ENCODE assay signal across 28 mouse cellular contexts in genomic region chr9:48423256-48423655, GRCm38 (mm10). TPM values are rescaled to one million over a fixed set of nuclear protein-coding genes. Genes with fewer than 3 reads are reported as not detected.
DNase-seq lines count a peak whose midpoint lies in the region; ATAC-seq lines count a peak whose summit lies in the region.
"Had no signal": no experiment of that assay in that cellular context is flagged by ENCODE, and none has a peak within 500 bp of the region (broad histone marks: within the 10 kb centered on the region; RNA-seq: fewer than 3 reads in every experiment).

No protein-coding gene starts in this region.

- H3K9ac ChIP-seq in liver, embryonic 16.5 days (ENCODE audit: low read depth, low read length) = no peak overlapping the region
- H3K9ac ChIP-seq in liver, embryonic 11.5 days (ENCODE audit: low read depth, low read length) = no peak overlapping the region
- H3K9ac ChIP-seq: forebrain, postnatal 0 days; heart, embryonic 15.5 days; hindbrain, embryonic 15.5 days; kidney, embryonic 15.5 days; limb, embryonic 15.5 days; lung, embryonic 15.5 days; neural tube, embryonic 13.5 days had no signal

- no peaks in the 10 kb centered on the region for H3K4me1 ChIP-seq in liver, embryonic 16.5 days (ENCODE audit: control insufficient read depth, low read depth, low read length)
- no peaks in the 10 kb centered on the region for H3K4me1 ChIP-seq in liver, embryonic 11.5 days (replicated peaks; ENCODE audit: control insufficient read depth, insufficient read depth, low read length)
- H3K4me1 ChIP-seq: embryonic facial prominence, embryonic 10.5 days; heart, embryonic 15.5 days; hindbrain, embryonic 15.5 days; kidney, embryonic 15.5 days; limb, embryonic 15.5 days; lung, embryonic 15.5 days; midbrain, embryonic 10.5 days; neural tube, embryonic 13.5 days had no signal

- ATAC-seq in liver, embryonic 16.5 days (ENCODE audit: low read depth) = no peak
- no peak for ATAC-seq in liver, embryonic 11.5 days (replicated peaks; ENCODE audit: low FRiP score)
- ATAC-seq: activated CD4-positive, CD25-positive, alpha-beta regulatory T cell, adult 4 months; forebrain, postnatal 0 days; intestine, embryonic 16.5 days; midbrain, embryonic 16.5 days had no signal

- 28% methylated on average over 1 of the region's 1 CpGs for WGBS in liver, embryonic 16.5 days (ENCODE audit: insufficient replicate concordance)
- WGBS in liver, embryonic 11.5 days = 45% methylated on average over 1 of the region's 1 CpGs

- no peak overlapping the region for H3K27ac ChIP-seq in liver, embryonic 16.5 days (ENCODE audit: low read length)
- no peak overlapping the region for H3K27ac ChIP-seq in liver, embryonic 11.5 days (ENCODE audit: low read depth, low read length)
- H3K27ac ChIP-seq: embryonic facial prominence, embryonic 10.5 days; heart, embryonic 15.5 days; hindbrain, embryonic 15.5 days; kidney, embryonic 15.5 days; left cerebral cortex, adult 2 months; limb, embryonic 15.5 days; lung, embryonic 15.5 days; midbrain, embryonic 10.5 days; neural tube, embryonic 13.5 days had no signal

- no peaks in the 10 kb centered on the region for H3K27me3 ChIP-seq in liver, embryonic 16.5 days (ENCODE audit: control insufficient read depth, insufficient read depth, low read depth, low read length)
- H3K27me3 ChIP-seq in liver, embryonic 11.5 days (replicated peaks; ENCODE audit: control insufficient read depth, insufficient read depth, low read length) = no peaks in the 10 kb centered on the region
- H3K27me3 ChIP-seq in splenic B cell, adult 2 months (ENCODE audit: control insufficient read depth, insufficient read depth, low read length, poor library complexity, severe bottlenecking) = no peaks in the 10 kb centered on the region
- H3K27me3 ChIP-seq: heart, embryonic 15.5 days; hindbrain, embryonic 15.5 days; kidney, embryonic 15.5 days; limb, embryonic 15.5 days; lung, embryonic 15.5 days; neural tube, embryonic 13.5 days had no signal

- H3K4me3 ChIP-seq in liver, embryonic 16.5 days (ENCODE audit: low read depth, low read length) = no peak overlapping the region
- H3K4me3 ChIP-seq in liver, embryonic 11.5 days (ENCODE audit: low read depth, low read length) = no peak overlapping the region
- H3K4me3 ChIP-seq: embryonic facial prominence, embryonic 10.5 days; heart, embryonic 15.5 days; hindbrain, embryonic 15.5 days; kidney, embryonic 15.5 days; left cerebral cortex, adult 2 months; limb, embryonic 15.5 days; lung, embryonic 15.5 days; midbrain, embryonic 10.5 days; myocyte; neural tube, embryonic 13.5 days had no signal

- intact Hi-C loops in heart, postnatal 36 days (cut with DNase I) = no loop called here

- DNase-seq in heart, adult 11 months = peak; percentile 87
- DNase-seq in heart, postnatal 36 days = no peak
- no peak for DNase-seq in liver, embryonic 11.5 days (ENCODE audit: low spot score)
- peak; percentile 11 for DNase-seq in adrenal gland, postnatal 10 days
- DNase-seq in splenic B cell, adult 2 months (ENCODE audit: low read depth, low spot score) = peak; percentile 17
- DNase-seq in c-Kit-positive CD71-positive TER-119-positive erythroid progenitor cells, embryonic 14.5 days (ENCODE audit: low spot score) = no peak
- no peak for DNase-seq in lung, postnatal 25 days (ENCODE audit: low spot score)
- DNase-seq: cerebellum, adult 11 months; cerebellum, adult 9-11 months; forebrain, postnatal 0 days; kidney, postnatal 4 days; left cerebral cortex, postnatal 4 days; thymus, adult 2 months; thymus, postnatal 4 days had no signal

- H3K36me3 ChIP-seq in liver, embryonic 16.5 days (ENCODE audit: control insufficient read depth, insufficient read depth) = no peaks in the 10 kb centered on the region
- H3K36me3 ChIP-seq in liver, embryonic 11.5 days (ENCODE audit: control insufficient read depth, insufficient read depth, low read length) = no peaks in the 10 kb centered on the region
- H3K36me3 ChIP-seq in splenic B cell, adult 2 months (ENCODE audit: control insufficient read depth, insufficient read depth, low read length, poor library complexity, severe bottlenecking) = 0 out of 2 replicates have a peak, but pooled peaks cover 1% of the 10 kb centered on the region
- H3K36me3 ChIP-seq: embryonic facial prominence, embryonic 10.5 days; heart, embryonic 15.5 days; hindbrain, embryonic 15.5 days; kidney, embryonic 15.5 days; limb, embryonic 15.5 days; lung, embryonic 15.5 days; midbrain, embryonic 10.5 days; neural tube, embryonic 13.5 days had no signal

- no peaks in the 10 kb centered on the region for H3K9me3 ChIP-seq in liver, embryonic 16.5 days (replicated peaks; ENCODE audit: control insufficient read depth, low read length)
- no peaks in the 10 kb centered on the region for H3K9me3 ChIP-seq in liver, embryonic 11.5 days (ENCODE audit: control insufficient read depth, low read length)
- H3K9me3 ChIP-seq: embryonic facial prominence, embryonic 10.5 days; heart, embryonic 15.5 days; hindbrain, embryonic 15.5 days; kidney, embryonic 15.5 days; limb, embryonic 15.5 days; lung, embryonic 15.5 days; midbrain, embryonic 10.5 days; neural tube, embryonic 13.5 days had no signal

- 0 out of 2 replicates have a peak overlapping the region, but pooled peaks have one; percentile 4 for H3K4me2 ChIP-seq in liver, embryonic 16.5 days (ENCODE audit: low read depth, low read length)
- H3K4me2 ChIP-seq in liver, embryonic 11.5 days = no peak overlapping the region
- H3K4me2 ChIP-seq: heart, embryonic 15.5 days; hindbrain, embryonic 15.5 days; kidney, embryonic 15.5 days; limb, embryonic 15.5 days; lung, embryonic 15.5 days; neural tube, embryonic 13.5 days had no signal

RNA-seq across cellular contexts. Expression of gene Rexo2, which starts 57.2 kb away (rescaled TPM):
- total RNA-seq in heart, postnatal 36 days (2021) = 10 to 100 TPM; 62.4 to 67.1 TPM
- polyA plus RNA-seq in liver, embryonic 16.5 days (2015; fragmentation: Nextera tagmentation; extraction: Ambion mirVana) = 76.8 and 85.6 TPM in 2 replicates
- 173 TPM in 2 replicates for polyA plus RNA-seq in liver, embryonic 11.5 days (2014; fragmentation: Nextera tagmentation; extraction: Ambion mirVana)
- total RNA-seq in adrenal gland, postnatal 10 days (2021) = 10 to 100 TPM; 73.3 to 85.1 TPM

Comparison
In these comparisons a context has a peak if more than half of its experiments do, and no peak if none do; other contexts are left out.
1. DNase-seq: peak in heart, adult 11 months (single experiment), adrenal gland, postnatal 10 days (single experiment) and splenic B cell, adult 2 months (single experiment); none in heart, postnatal 36 days (0 of 2), liver, embryonic 11.5 days (single experiment), c-Kit-positive CD71-positive TER-119-positive erythroid progenitor cells, embryonic 14.5 days (single experiment) and lung, postnatal 25 days (single experiment).